Mouse (Mus musculus) gastrocnemius, adult 18-20 months (tissue): ENCODE results near the gene Gna12. TPM values are rescaled to one million over a fixed set of nuclear protein-coding genes. Genes with fewer than 3 reads are reported as not detected.

Experiments
- DNase-seq: peaks from one replicate; pipeline ENCODE4 v3.0.0; 2021; ENCODE audit warnings: low spot score
- total RNA-seq, 2 experiments: library from RNA; stranded (reverse); gene quantifications; 2 replicates each; pipeline ENCODE4 v1.2.3; 2021

Gene Gna12
- total RNA-seq, 2 experiments from 2014 or later: 21.7 to 24.4 TPM

DNA sequence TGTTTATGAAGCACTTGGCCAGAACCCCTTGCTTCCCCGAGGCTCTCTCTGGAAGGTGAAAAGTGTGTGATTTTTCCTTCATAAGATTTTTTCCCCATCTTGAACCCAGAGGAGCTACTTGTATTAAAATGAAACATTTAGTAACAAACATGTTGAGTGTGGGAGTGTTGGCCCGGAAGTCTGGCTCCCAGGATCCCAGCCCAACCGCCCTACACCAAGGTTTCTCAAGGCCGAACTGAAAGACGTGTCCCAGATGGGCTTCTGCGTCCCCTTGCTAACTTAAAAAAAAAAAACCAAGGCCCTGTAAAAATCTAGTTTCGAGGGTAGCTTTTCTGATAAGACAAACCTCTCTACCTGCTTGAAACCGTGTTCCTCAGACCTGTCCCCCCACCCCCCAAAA lies 2.3 kb downstream of the Gna12 start:
- peak; percentile 26 for DNase-seq

DNA sequence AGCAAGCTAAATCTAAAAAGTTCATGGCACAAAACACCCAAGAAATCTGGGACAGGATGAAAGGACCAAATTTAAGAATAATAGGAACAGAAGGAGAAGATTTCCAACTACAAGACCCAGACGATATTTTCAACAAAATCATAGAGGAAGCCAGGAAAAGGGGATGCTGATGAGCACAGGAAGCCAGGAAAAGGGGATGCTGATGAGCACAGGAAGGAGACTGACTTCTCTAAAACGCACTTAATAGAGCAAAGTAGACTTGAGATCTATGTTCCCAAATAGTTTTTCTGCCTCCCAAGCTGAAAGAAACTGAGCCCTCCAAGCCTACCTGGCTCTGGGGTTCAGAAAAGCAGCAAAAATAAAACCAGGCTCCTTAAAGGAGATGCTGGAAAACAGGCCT lies 2.8 kb downstream of the Gna12 start:
- DNase-seq: no peak

DNA sequence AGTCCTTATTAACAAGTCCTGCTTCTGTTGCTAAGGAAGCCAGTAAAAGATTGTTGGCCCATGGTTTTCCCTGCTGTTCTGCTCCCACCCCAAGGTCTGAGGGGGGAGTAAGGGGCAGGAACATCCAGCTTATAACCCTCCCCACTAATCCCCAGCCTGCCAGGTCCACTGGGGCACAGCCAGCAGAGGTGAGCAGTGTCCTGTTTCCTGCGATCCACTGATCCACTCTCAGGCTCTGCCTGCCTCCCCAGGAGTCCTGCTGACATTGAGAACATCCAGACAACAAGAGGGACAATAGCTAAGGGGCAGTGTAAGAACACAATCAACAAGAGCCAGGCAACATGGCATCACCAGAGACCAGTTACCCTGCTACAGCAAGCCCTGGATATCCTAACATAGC lies 3.4 kb downstream of the Gna12 start:
- no peak for DNase-seq

DNA sequence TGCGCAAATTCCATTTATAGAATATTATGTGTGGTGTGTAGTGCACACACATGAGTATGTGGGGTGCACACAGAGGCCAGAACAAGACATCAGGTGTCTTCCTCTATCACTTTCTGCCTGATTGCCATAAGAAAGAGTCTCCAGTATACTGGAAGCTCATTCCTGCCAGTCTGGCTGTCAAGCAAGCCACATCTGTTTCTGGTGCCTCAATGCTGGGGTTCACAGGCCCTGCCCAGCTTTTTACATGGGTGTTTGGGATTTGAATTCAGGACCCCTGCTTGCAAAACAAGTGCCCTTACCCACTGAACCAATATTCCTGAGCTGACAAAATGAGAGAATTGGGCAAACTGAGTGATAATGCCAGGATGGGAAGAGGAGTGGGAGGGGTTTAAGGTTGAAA lies 4.1 kb downstream of the Gna12 start:
- DNase-seq: no peak

DNA sequence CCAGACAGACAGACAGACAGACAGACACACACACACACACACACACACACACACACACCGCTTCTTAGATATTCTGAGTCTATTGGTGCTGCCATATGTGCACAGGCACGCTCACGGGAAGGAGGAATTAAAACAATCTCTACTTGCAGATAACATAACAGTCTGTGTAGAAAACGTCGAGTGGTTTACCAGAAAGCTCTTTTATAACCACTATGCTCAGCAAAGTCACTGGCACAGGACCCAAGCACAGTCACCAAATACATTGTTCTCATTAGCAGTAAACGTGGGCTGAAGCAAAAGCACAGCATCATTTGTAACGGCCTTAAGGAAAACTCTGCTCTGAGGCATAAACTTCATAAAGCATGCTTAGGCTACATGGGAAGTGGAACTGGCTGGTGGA lies 6.1 kb downstream of the Gna12 start:
- DNase-seq: no peak

DNA sequence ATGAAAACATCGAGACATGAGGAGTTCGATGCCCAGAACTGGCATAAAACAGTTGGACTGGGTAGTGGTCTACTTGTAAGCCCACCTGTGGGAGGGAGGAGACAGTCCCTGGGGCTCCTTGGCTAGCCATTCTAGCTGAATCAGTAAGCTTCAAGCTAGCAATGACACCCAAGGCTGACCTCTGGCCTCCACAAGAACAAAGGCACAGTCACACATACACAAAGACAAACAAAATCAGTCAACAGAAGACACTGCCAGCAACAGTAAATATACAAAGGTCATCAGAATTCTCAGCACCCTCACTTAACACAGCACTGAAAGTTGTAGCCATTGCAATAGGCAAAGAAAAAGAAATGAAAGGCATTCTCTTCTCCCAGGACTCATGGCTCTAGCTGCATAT lies 6.8 kb downstream of the Gna12 start:
- no peak for DNase-seq

DNA sequence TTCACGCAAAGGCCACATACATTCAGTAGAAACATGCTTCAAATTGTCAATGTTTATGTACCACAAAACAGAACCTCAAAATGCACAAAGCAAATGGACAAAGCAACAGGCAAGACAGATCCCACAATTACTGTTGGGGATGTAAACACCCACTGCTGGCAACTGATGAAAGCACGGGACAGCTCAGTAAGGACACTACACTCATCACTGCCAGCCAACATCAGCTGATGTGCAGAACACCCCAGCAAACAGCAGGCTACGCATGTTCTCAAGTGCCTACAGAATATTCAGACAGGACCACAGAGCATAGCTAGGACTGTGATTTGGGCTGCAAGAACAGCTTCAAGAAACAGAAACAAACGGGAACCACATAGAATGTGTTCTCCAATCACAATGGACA lies 8.3 kb downstream of the Gna12 start:
- no peak for DNase-seq

DNA sequence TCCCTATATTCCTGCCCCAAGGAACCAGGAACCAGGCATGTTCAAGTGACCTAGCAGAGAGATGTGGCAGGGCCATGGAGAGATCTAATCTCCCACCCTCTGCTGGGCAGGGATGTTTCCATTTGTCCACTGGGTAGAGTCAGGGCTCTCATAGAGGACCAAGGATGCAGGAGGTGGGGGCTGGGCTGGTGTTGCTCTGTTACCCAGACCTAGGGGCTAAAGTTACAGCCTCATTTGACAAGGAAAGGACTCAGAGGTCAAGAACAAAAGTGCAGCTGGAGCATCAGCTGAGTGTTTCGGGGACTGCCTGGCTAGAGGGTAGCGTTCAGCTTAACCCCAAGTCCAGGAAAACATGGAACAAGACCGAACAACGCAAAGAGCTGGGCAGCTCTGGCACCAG lies 9.7 kb downstream of the Gna12 start:
- no peak for DNase-seq

DNA sequence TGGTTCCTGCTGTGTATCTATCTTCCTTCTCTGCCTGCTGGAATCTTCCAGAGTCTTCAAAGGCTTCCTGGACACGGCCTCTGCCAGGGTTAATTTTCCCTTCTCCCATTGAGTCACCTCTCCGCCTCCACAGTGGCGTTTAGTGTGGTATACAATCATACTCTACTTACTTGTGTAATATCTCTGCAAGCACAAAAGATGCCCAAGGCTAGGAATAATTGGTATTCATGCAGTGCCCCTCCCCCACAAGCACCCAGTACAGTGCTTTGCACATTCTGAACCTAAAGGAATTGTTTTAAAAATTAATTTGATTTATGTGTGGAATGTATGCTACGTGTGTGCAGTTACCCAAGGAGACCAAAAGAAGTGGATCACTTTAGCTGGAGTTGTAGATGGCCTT lies 10.6 kb downstream of the Gna12 start:
- no peak for DNase-seq

DNA sequence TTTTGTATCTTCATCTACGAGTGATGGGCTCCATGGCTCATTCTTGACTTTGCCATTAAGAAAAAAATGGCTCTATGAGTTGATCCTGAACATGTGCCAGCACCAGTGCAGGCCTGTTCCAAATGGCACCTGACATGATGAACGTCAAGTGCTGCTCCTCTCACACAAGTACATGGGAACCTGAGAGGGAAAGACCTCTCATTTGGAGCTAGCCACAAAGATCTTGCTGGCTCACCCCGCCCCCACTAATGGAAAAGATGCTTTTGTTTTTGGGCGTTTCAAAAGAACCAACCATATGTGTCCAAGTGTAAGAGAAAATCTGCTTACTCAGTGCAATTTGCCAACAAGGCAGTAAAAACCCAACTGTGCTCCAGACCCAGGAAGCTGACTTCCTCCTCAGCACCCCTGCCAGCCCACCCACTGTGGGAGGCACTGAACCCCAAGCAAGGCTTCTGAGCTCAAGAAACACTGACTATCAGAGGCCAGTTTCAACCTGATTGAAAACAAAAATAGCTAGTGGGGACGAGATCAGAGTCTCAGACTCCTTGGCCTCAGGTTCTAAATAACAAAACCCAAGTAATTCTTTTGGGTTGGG lies 11.7 kb downstream of the Gna12 start:
- no peak for DNase-seq

DNA sequence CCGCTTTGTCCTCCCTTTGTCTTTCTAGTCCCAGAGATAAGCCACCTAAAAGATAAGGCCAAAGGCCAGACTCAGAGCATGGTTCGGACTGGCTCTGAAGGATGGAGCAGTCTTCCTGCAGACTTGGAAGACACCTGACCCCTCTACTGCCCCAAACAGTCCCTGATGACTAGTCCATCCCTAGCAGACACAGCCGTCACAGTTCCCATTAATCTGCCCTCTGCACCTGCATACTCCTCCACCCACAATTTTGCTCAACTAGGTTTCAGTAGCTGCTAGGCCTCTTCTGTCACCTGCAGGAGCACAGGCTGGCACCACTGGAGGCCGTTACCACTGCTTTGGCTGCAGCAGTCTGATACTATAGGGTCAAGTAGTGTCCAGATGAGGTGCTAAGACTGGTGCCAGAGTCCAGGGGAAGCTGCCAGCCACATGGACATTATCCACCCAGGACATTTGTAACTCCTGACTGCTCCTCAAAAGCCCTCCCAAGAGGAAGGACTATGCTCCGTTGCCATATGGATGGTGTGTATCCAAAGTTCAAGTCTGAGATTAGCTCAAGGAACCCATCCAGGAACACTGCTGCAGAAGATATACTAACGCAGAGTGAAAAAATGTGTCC lies 13.2 kb downstream of the Gna12 start:
- no peak for DNase-seq

DNA sequence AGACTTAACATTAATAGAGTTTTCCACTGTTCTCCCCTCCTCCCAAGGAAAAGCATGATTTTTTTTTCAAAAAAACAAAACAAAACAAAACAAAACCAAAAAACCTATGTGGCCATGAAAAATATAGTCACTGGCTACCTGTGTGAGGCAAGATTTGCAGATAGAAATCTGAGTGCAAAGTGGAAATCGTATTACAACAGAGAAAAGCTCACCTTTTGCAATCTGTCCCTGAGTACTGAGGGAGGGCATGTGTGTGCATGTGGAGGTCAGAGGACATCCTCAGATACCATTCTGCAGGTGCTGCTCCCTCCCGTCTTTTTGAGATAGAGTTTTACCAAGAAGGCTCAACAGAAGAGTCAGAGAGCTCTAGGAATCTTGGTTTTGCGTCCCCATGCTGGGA lies 14.2 kb downstream of the Gna12 start:
- DNase-seq: no peak

DNA sequence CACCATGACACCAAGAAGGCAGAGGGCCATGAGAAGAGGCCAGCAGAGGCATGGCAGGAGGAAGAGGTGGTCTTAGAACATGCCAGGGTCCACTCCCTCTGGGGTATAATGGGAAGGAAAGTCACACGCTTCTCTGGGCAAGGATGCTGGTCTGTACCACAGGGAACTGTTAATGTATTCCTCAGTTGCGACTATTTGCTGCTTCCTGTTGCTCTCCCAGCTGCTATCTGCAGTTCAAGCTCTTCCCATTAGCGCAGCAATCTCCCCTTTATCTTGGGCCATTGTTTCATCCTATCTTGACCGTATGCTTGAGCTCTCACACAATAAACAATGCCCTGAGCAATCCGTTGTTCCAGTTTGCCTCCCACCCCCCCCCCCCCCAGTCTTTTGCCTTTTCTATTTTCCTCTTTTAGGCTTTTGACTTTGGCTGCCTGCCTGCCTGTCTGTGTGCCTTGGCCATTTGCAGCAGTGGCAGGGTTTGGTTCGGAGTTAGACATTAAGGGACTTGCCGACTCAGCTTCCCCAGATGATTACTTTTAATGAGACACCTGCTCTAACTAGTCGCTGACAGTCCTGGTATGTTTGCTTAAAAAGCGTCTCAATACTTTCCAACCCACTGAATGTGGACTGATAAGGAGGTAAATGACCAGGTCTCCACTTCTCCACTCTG lies 15.0 kb downstream of the Gna12 start:
- no peak for DNase-seq

DNA sequence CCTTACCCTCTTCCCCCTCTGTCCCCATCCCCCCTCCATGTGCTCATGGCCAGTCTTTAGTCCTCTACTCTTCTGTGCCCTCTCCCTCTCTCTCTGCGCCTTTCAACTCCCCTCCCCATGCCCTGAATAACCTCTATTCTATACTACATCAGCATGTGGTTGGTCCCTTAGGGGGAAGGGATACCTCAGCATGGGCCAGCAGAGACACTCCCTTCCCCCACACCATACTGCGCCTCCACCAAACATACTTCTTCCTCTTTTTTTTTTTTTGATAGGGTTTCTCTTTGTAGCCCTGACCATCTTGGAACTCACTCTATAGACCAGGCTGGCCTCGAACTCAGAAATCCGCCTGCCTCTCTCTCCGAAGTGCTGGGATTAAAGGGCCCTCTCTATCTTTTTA lies 15.8 kb downstream of the Gna12 start:
- DNase-seq: no peak

DNA sequence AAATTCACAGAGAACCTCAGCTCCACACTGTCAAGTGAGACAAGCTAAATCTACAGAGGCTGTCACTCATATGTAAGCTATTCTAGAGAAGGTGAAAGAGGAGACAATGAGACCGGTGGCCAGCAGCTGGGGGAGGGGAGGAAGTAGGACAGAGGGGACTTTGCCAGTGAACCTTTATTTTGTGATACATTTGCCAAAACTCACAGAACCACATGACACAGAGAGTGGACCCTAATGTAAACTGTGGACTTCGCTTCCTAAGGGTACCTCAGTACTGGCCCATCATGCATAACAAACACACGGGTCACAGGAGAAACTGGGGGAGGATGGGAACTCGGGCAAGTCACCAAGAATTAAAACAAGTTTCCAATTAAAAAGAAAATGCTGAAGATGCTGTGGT lies 17.5 kb downstream of the Gna12 start:
- DNase-seq: no peak

DNA sequence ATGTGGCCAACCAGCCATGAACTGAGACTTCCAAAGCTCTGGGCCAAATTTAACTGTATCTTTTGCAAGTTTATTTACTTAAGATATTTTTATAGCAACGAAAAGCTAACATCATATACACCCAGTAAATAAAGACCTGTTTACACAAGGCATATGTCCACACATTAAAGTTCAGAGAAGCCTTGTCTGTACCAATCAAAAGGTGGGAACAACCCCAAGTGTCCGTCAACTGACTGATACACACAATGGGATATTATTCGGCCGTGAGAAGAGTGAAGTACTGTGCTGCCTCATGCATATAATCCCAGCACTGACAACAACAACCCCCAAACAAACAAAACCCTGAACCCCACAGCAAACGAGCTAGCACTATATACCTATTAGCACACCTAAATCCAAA lies 18.2 kb downstream of the Gna12 start:
- DNase-seq: no peak

DNA sequence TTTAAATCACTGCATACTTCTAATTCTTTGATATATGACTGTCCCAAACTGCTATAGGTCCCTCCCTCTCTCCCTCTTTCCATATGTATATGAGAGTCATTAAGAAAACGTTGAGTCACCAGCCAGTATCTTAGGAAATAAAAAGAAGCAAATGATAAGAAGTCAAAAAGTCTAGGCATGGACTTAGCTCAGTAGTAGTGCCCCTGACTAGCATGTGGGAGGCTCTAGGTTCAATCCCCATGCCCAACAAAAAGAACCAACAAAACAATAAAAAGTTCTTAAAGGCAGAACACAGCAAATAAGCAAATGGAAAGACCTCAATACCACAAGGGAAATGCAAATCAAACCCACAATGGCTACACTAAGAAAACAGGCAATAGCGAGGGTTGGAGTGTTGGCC lies 18.8 kb downstream of the Gna12 start:
- DNase-seq: no peak

DNA sequence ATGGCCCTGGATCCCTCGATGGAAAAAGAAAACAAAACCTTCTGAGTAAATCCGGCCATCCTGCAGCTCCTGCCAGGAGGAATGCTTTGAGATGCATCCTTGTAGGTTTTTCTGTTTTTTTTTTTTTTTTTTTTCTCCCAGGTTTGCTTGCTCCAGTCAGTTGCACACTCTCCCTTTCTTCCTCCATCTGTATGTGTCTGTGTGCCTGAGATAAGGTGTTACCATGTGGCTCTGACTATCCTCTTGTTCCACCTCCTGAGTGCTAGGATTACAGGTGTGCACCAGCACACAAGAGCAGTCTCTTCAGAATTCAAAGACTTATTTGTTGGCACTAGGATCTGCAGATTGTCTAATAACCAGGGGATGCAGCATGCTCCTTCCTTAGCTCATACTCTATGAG lies 23.3 kb downstream of the Gna12 start:
- DNase-seq: no peak

DNA sequence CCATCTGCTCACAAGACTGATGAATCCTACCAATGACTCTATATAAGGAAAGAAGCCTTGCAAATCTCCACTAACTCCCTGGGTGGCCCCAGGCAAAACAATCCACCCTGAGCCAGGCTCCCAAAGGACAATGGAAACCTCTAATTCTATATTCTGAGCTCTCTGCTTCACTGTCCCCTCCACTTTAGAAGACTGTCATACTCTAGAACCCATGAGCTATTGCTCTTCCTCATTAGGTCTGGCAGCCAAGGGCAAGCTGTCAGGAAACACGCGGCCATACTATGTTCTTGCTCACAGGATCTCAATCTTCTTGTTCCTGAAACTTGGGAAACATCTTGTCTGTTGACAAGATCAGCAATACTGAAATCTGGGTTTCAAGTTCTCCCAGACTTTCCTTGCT lies 24.0 kb downstream of the Gna12 start:
- no peak for DNase-seq

DNA sequence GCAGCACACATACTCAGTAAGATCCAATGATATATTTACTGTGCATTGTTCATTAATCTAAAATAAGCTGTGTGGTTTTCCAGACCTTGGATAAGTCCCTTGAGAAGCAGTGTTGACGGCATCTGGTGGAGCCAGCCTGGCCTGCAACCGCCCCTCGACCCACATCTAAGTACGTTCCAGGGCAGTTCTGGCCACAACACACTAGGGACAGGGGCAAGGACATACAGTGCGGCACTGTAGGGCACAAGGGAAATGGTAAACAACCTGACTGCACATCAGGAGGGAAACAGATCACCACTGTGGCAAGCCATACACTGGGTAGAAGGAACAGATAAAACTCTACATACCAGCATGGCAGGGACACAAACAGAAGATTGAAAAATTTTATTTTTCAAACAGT lies 28.4 kb downstream of the Gna12 start:
- no peak for DNase-seq

DNA sequence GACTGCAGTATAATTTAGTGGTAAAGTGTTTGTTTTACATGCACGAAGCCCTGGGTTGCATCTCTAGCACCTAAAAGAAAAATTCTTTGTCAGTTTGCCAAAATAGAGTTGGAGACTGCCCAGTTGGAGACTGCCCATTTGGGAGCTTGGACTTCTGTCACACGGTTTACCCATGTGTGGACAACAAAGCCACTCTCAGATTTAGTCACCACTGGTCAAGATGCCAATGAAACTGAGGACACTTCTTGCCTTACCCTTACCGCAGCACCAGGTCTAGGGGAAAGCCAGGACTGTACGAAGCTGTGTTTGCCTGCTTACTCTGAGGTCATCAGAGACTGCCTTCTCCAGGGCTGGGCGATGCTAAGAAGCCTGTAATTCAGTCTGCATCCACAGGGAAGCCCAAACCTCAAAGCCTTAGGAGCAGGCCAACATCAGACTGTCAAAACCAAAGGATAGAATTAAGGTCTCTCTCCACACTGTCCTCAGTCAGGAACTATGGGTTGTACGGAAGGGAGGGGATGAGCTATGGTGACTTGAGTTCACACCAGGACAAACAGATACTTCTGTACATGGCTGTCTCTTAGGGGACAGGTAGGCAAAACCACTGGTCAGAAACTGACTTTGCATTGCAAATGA lies 29.8 kb downstream of the Gna12 start:
- no peak for DNase-seq

DNA sequence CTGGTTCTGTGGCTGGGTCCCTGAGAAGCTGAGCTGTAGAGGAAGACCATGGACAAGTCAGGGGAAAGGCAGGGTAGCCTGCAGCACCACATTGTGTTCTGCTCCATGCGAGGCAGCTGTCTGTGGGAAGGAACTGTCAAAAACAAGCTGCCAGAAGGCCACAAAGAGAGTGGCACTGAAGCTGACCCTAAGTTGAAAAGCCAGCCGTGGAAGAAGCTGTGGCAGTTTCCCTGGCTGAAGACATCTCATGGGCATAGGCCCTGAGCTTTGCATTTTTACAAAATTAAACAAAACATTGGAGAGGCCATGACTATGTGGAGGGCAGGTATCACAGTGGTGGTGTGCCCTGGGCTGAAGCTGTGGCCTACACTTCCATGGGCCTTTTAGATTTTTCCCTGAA lies 31.0 kb downstream of the Gna12 start:
- no peak for DNase-seq

DNA sequence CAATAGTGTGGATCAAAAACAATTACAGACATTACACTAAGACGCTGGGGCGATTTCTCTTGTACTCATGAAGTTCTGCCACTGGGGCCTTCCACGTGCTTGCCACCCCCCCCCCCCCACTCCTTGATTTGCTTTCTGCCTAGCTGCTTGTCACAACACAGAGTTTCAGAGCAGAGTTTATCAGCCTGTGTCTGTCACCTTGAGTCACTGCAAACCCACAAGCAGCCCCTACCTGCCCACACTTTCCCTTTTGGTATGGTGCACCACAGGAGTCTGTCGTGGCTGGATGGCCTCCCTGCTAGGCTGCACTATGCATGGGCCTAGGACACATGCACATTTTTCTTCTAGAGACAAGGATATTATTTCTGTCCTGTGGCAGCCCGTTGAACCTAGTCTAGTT lies 31.5 kb downstream of the Gna12 start:
- no peak for DNase-seq
